16 mouse cellular contexts compared by ENCODE assay signal in the genomic region with DNA sequence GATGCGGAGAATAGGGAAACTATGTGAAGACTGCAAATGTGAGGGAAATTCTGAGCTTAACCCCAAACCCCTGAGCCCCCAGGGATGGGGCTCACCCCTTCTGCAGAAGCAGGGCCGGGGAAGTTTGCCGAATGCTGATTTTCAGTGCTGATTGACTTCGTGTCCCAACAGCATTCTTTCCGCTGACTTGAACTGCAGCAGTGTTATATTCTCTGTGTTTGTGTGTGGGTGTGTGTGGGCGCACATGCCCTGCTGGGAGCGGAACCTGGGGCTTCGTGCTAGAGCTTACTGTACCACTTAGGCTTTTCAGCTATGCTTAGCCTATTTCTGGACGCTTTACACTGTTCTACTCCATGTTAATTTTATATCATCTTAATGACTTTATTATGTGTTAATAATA. TPM values are rescaled to one million over a fixed set of nuclear protein-coding genes. Genes with fewer than 3 reads are reported as not detected.
DNase-seq lines count a peak whose midpoint lies in the region; ATAC-seq lines count a peak whose summit lies in the region.
"Had no signal": no experiment of that assay in that cellular context is flagged by ENCODE, and none has a peak within 500 bp of the region (broad histone marks: within the 10 kb centered on the region; RNA-seq: fewer than 3 reads in every experiment).

No protein-coding gene starts in this region.

- WGBS in forebrain, embryonic 12.5 days, result 95% methylated on average over 9 of the region's 9 CpGs
- WGBS in forebrain, embryonic 16.5 days, result 86% methylated on average over 9 of the region's 9 CpGs

- DNase-seq in left cerebral cortex, adult 11 months (ENCODE audit: low spot score), result peak; percentile 37
- DNase-seq in left cerebral cortex, postnatal 4 days, result no peak
- DNase-seq in testis, postnatal 10 days (ENCODE audit: low spot score), result peak; percentile 29
- DNase-seq in testis, postnatal 14 days (ENCODE audit: low spot score), result no peak
- no peak for DNase-seq in lung, adult 18-20 months
- DNase-seq: adrenal gland, adult 8-10 months had no signal

- peaks cover 6% of the 10 kb centered on the region; the same call in 1 of the 2 replicates for H3K4me1 ChIP-seq in forebrain, embryonic 12.5 days
- H3K4me1 ChIP-seq in forebrain, embryonic 16.5 days (replicated peaks; ENCODE audit: control insufficient read depth, insufficient read depth, low read length), result peaks cover 9% of the 10 kb centered on the region; the same call in 1 of the 2 replicates
- H3K4me1 ChIP-seq: hindbrain, embryonic 15.5 days had no signal

- H3K27me3 ChIP-seq in forebrain, embryonic 12.5 days, result no peaks in the 10 kb centered on the region
- no peaks in the 10 kb centered on the region for H3K27me3 ChIP-seq in forebrain, embryonic 16.5 days (replicated peaks; ENCODE audit: control insufficient read depth, insufficient read depth, low read length)
- H3K27me3 ChIP-seq: hindbrain, embryonic 15.5 days; liver, embryonic 13.5 days; midbrain, embryonic 13.5 days had no signal

- intact Hi-C loops in left cerebral cortex, postnatal 4 days (cut with DNase I), result no loop called here

- ATAC-seq in forebrain, embryonic 12.5 days (ENCODE audit: low FRiP score), result no peak
- no peak for ATAC-seq in forebrain, embryonic 16.5 days
- ATAC-seq: midbrain, embryonic 13.5 days had no signal

- H3K9ac ChIP-seq in forebrain, embryonic 12.5 days, result no peak overlapping the region
- H3K9ac ChIP-seq in forebrain, embryonic 16.5 days (replicated peaks; ENCODE audit: low read depth, low read length), result no peak overlapping the region
- H3K9ac ChIP-seq: hindbrain, embryonic 15.5 days; liver, embryonic 13.5 days; midbrain, embryonic 13.5 days had no signal

- 0 out of 2 replicates have a peak overlapping the region, but pooled peaks have one; percentile 66 for H3K27ac ChIP-seq in forebrain, embryonic 12.5 days
- no peak overlapping the region for H3K27ac ChIP-seq in forebrain, embryonic 16.5 days (ENCODE audit: low read length)
- H3K27ac ChIP-seq: hindbrain, embryonic 15.5 days; liver, embryonic 13.5 days; midbrain, embryonic 13.5 days had no signal

- H3K4me2 ChIP-seq in forebrain, embryonic 12.5 days, result no peak overlapping the region
- no peak overlapping the region for H3K4me2 ChIP-seq in forebrain, embryonic 16.5 days (ENCODE audit: low read length)
- H3K4me2 ChIP-seq: heart, embryonic 11.5 days; hindbrain, embryonic 15.5 days; liver, embryonic 13.5 days; midbrain, embryonic 13.5 days had no signal

- H3K9me3 ChIP-seq in forebrain, embryonic 12.5 days, result no peaks in the 10 kb centered on the region
- H3K9me3 ChIP-seq in forebrain, embryonic 16.5 days (ENCODE audit: control insufficient read depth, low read length), result no peaks in the 10 kb centered on the region
- H3K9me3 ChIP-seq: hindbrain, embryonic 15.5 days; liver, embryonic 13.5 days; midbrain, embryonic 13.5 days had no signal

- H3K4me3 ChIP-seq in forebrain, embryonic 12.5 days (replicated peaks), result no peak overlapping the region
- no peak overlapping the region for H3K4me3 ChIP-seq in forebrain, embryonic 16.5 days (replicated peaks; ENCODE audit: low read length)
- H3K4me3 ChIP-seq: hindbrain, embryonic 15.5 days; liver, embryonic 13.5 days; midbrain, embryonic 13.5 days had no signal

- H3K36me3 ChIP-seq in forebrain, embryonic 12.5 days (replicated peaks), result peaks cover 40% of the 10 kb centered on the region
- H3K36me3 ChIP-seq in forebrain, embryonic 16.5 days (ENCODE audit: control insufficient read depth, insufficient read depth), result peaks cover 12% of the 10 kb centered on the region

RNA-seq across cellular contexts. Expression of gene Wdr66, which starts 15.5 kb away (rescaled TPM):
- polyA plus RNA-seq in forebrain, embryonic 12.5 days (2016; fragmentation: Nextera tagmentation; extraction: Ambion mirVana), result 1.3 and 2.3 TPM in 2 replicates
- polyA plus RNA-seq in forebrain, embryonic 16.5 days (2015; fragmentation: Nextera tagmentation; extraction: Ambion mirVana), result 1.5 and 1.9 TPM in 2 replicates
- 1 to 10 TPM; 5.6 to 6.1 TPM for total RNA-seq in left cerebral cortex, postnatal 4 days (2021)

RNA-seq across cellular contexts. Expression of gene Hpd, which starts 53.9 kb away (rescaled TPM):
- not detected in 2 replicates for polyA plus RNA-seq in forebrain, embryonic 12.5 days (2016; fragmentation: Nextera tagmentation; extraction: Ambion mirVana)
- not detected in 2 replicates for polyA plus RNA-seq in forebrain, embryonic 16.5 days (2015; fragmentation: Nextera tagmentation; extraction: Ambion mirVana)
- not detected for total RNA-seq in left cerebral cortex, postnatal 4 days (2021)
- total RNA-seq: megakaryocyte progenitor cell, adult 5-6 weeks; neutrophil, adult 5-6 weeks had no signal
- polyA plus RNA-seq: brain, embryonic 14.5 days; heart, embryonic 11.5 days; hindbrain, embryonic 15.5 days; limb, embryonic 11.5 days; midbrain, embryonic 13.5 days had no signal

Comparison
In these comparisons a context has a peak if more than half of its experiments do, and no peak if none do; other contexts are left out.
1. DNase-seq: peak in left cerebral cortex, adult 11 months (single experiment) and testis, postnatal 10 days (single experiment); none in left cerebral cortex, postnatal 4 days (single experiment), testis, postnatal 14 days (single experiment) and lung, adult 18-20 months (0 of 2).